Mouse (Mus musculus) neural tube, embryonic 12.5 days (tissue): ENCODE data around the gene Vwa3a. TPM values are rescaled to one million over a fixed set of nuclear protein-coding genes. Genes with fewer than 3 reads are reported as not detected.

Experiments used
- ATAC-seq: fragments of 200-750 bp; cut with Nextera tagmentation; 2 replicates; pipeline ENCODE4 v1.8.0; 2017; ENCODE audit warnings: low read depth, mild to moderate bottlenecking, moderate TSS enrichment, moderate library complexity; ENCODE audit not compliant: low FRiP score
- H3K27ac ChIP-seq: fragments of 300-500 bp; sonication (generic); 2 replicates; pipeline ENCODE4 v1.5.1; 2016
- H3K27me3 ChIP-seq: fragments of 300-500 bp; sonication (generic); replicated peaks from 2 replicates; pipeline ENCODE4 v1.6.1; 2016; ENCODE audit warnings: mild to moderate bottlenecking
- H3K36me3 ChIP-seq: fragments of 300-500 bp; sonication (generic); 2 replicates; pipeline ENCODE4 v1.6.1; 2016; ENCODE audit warnings: mild to moderate bottlenecking
- H3K4me1 ChIP-seq: fragments of 300-500 bp; sonication (generic); 2 replicates; pipeline ENCODE4 v1.6.1; 2016
- H3K4me2 ChIP-seq: fragments of 300-500 bp; sonication (generic); replicated peaks from 2 replicates; pipeline ENCODE4 v1.6.1; 2016; ENCODE audit warnings: mild to moderate bottlenecking
- H3K4me3 ChIP-seq: fragments of 300-500 bp; sonication (generic); 2 replicates; pipeline ENCODE4 v1.5.1; 2016
- H3K9ac ChIP-seq: fragments of 300-500 bp; sonication (generic); 2 replicates; pipeline ENCODE4 v1.6.1; 2016; ENCODE audit warnings: mild to moderate bottlenecking
- H3K9me3 ChIP-seq: fragments of 300-500 bp; sonication (generic); 2 replicates; pipeline ENCODE4 v1.6.1; 2016; ENCODE audit warnings: mild to moderate bottlenecking
- WGBS: fragments of 180-500 bp; shearing (Covaris S2); methylation state at CpG from one replicate; pipeline ENCODE4 v1.1.7; 2016; 5-methylcytosine and 5-hydroxymethylcytosine counted together
- polyA plus RNA-seq: library from polyadenylated mRNA; unstranded; fragments of >200 nt; fragmentation: Nextera tagmentation; extraction: Ambion mirVana; gene quantifications from 2 replicates; pipeline ENCODE4 v1.2.1, GENCODE M21; 2016

Gene Vwa3a
- polyA plus RNA-seq, 1 experiment from 2014 or later: 0.28 TPM

GRCm38 (mm10) chr7:120842345-120843036 is 103.4 kb downstream of the Vwa3a start, which contains the start of gene Eef2k:
Gene Eef2k (plus strand): TSS chr7:120842831.
- H3K27ac ChIP-seq: peak within 1 kb of the TSS; percentile 86
- peaks cover 17% of the 10 kb centered on the region; the same call in 1 of the 2 replicates for H3K4me1 ChIP-seq
- ATAC-seq: peak; percentile 88
- H3K4me2 ChIP-seq: peak within 1 kb of the TSS; percentile 83
- H3K9me3 ChIP-seq: no peaks in the 10 kb centered on the region
- 3% methylated on average over 35 of the region's 35 CpGs for WGBS
- H3K27me3 ChIP-seq: no peaks in the 10 kb centered on the region; the same call in 1 of the 2 replicates
- no peaks in the 10 kb centered on the region for H3K36me3 ChIP-seq
- peak within 1 kb of the TSS; percentile 83 for H3K9ac ChIP-seq
- H3K4me3 ChIP-seq: peak within 1 kb of the TSS; percentile 62

- H3K9me3 ChIP-seq: no peaks in the 10 kb centered on the region
- H3K4me1 ChIP-seq: peaks cover 17% of the 10 kb centered on the region; the same call in 1 of the 2 replicates
- H3K4me2 ChIP-seq: peak overlapping the region; percentile 83
- H3K27ac ChIP-seq: peak overlapping the region; percentile 86
- no peaks in the 10 kb centered on the region; the same call in 1 of the 2 replicates for H3K36me3 ChIP-seq
- no peaks in the 10 kb centered on the region; the same call in 1 of the 2 replicates for H3K27me3 ChIP-seq
- peak; percentile 80 for ATAC-seq
- under 1% methylated on average over 40 of the region's 40 CpGs for WGBS
- peak overlapping the region; percentile 83 for H3K9ac ChIP-seq
- H3K4me3 ChIP-seq: peak overlapping the region; percentile 62
Measured at GRCm38 (mm10) chr7:120843037-120843621, 104.0 kb downstream of the Vwa3a start.

GRCm38 (mm10) chr7:120843852-120844435 is 104.8 kb downstream of the Vwa3a start:
- ATAC-seq: peak; percentile 15
- Histone ChIP-seq H3K4me3 (peak overlapping the region; percentile 62), H3K4me2 (peak overlapping the region; percentile 83), H3K27ac (no peak overlapping the region), H3K27me3 (no peaks in the 10 kb centered on the region; the same call in 1 of the 2 replicates), H3K4me1 (peaks cover 17% of the 10 kb centered on the region; the same call in 1 of the 2 replicates), H3K9me3 (no peaks in the 10 kb centered on the region), H3K9ac (peak overlapping the region; percentile 83), H3K36me3 (no peaks in the 10 kb centered on the region; the same call in 1 of the 2 replicates)
- WGBS: 2% methylated on average over 16 of the region's 16 CpGs

DNA sequence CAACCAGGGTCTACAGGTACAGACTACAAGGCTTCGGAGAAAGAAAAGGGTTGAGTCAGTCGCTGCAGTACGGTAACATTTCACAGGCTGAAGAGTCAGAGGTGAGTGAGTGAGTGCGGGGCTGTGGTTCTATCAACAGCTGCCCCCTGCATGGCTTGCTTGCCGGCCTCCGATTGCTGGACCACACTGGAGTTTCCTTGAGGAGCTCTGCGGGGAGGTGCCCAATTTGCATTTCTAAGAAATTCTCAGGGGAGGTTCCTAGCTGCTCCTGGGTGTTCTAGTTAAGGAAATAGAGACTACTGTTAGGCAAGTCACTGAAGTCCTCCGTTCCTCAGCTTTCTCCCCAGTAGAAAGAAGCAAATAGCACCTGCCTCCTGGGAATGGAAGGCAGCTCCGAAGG is 105.6 kb downstream of the Vwa3a start:
- ATAC-seq: no peak
- no peak overlapping the region for H3K27ac ChIP-seq
- peaks cover 17% of the 10 kb centered on the region; the same call in 1 of the 2 replicates for H3K4me1 ChIP-seq
- peak overlapping the region; percentile 83 for H3K4me2 ChIP-seq
- H3K9ac ChIP-seq: peak overlapping the region; percentile 83
- 6% methylated on average over 9 of the region's 9 CpGs for WGBS
- H3K36me3 ChIP-seq: no peaks in the 10 kb centered on the region; the same call in 1 of the 2 replicates
- no peaks in the 10 kb centered on the region; the same call in 1 of the 2 replicates for H3K27me3 ChIP-seq
- H3K9me3 ChIP-seq: no peaks in the 10 kb centered on the region
- H3K4me3 ChIP-seq: no peak overlapping the region

GRCm38 (mm10) chr7:120848831-120849512 is 109.9 kb downstream of the Vwa3a start:
- H3K9ac ChIP-seq: no peak overlapping the region
- H3K4me3 ChIP-seq: no peak overlapping the region
- H3K9me3 ChIP-seq: no peaks in the 10 kb centered on the region
- H3K36me3 ChIP-seq: no peaks in the 10 kb centered on the region; the same call in 1 of the 2 replicates
- H3K27me3 ChIP-seq: no peaks in the 10 kb centered on the region; the same call in 1 of the 2 replicates
- no peak for ATAC-seq
- peaks cover 9% of the 10 kb centered on the region; the same call in 1 of the 2 replicates for H3K4me1 ChIP-seq
- 92% methylated on average over 3 of the region's 3 CpGs for WGBS
- H3K4me2 ChIP-seq: no peak overlapping the region
- no peak overlapping the region for H3K27ac ChIP-seq

DNA sequence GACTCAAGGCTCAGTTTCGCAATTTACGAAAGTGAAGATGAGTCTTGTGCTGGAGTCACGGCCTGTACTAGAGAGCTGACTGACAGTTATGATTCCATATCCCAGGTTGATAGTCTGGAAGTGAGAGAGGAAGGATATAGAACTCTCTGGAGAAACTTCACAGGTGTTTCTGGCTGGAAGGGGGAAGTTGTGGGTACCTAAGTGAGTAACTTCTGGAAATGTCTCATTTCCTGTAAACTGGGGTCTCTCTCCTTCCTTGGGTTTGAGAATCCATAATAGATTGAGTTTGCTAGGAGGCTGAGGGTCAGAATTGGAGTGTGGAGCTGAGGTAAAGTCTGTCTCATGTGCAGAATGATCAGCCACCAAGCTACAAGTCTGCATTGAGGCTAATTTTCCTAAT is 111.0 kb downstream of the Vwa3a start:
- ATAC-seq: no peak
- 91% methylated on average over 3 of the region's 3 CpGs for WGBS
- no peaks in the 10 kb centered on the region for H3K9me3 ChIP-seq
- H3K9ac ChIP-seq: no peak overlapping the region
- no peaks in the 10 kb centered on the region; the same call in 1 of the 2 replicates for H3K27me3 ChIP-seq
- H3K27ac ChIP-seq: no peak overlapping the region
- H3K4me3 ChIP-seq: no peak overlapping the region
- no peaks in the 10 kb centered on the region; the same call in 1 of the 2 replicates for H3K36me3 ChIP-seq
- H3K4me2 ChIP-seq: no peak overlapping the region
- H3K4me1 ChIP-seq: no peaks in the 10 kb centered on the region; the same call in 1 of the 2 replicates

Other genes starting within 250 kb of the Vwa3a start
- 176 and 181 TPM in 2 replicates for gene Uqcrc2, start 104.1 kb upstream of the Vwa3a start, polyA plus RNA-seq
- gene Pdzd9, start 69.0 kb upstream of the Vwa3a start, polyA plus RNA-seq: 0.22 and 0.46 TPM in 2 replicates
- 14.8 and 16.6 TPM in 2 replicates for gene Mosmo, start 61.7 kb upstream of the Vwa3a start, polyA plus RNA-seq
- not detected in 2 replicates for gene Gm5737, start 73.0 kb downstream of the Vwa3a start, polyA plus RNA-seq
- 21.1 and 22.2 TPM in 2 replicates for gene Eef2k, start 103.5 kb downstream of the Vwa3a start, polyA plus RNA-seq
- gene Polr3e, start 178.4 kb downstream of the Vwa3a start, polyA plus RNA-seq: 26.6 and 28.0 TPM in 2 replicates
- gene Cdr2, start 243.0 kb downstream of the Vwa3a start, polyA plus RNA-seq: 17.0 and 18.8 TPM in 2 replicates
- gene Mfsd13b, start 243.2 kb downstream of the Vwa3a start, polyA plus RNA-seq: 0.20 TPM in 1 of 2 replicates, not detected in the other